Mouse (Mus musculus) kidney, adult 2 months (tissue): ENCODE measurements around the gene Gm20792. TPM values are rescaled to one million over a fixed set of nuclear protein-coding genes. Genes with fewer than 3 reads are reported as not detected.
"Not testable (repeated sequence)": the region's sequence is repeated elsewhere in the genome, so short reads cannot be mapped to it uniquely, and the experiment has no call there.

Source experiments
- DNase-seq: peaks from one replicate; pipeline ENCODE4 v3.0.0; 2021
- H3K27ac ChIP-seq: fragments of 200-500 bp; 2 replicates; pipeline ENCODE4 v1.5.1; 2012; ENCODE audit warnings: low read depth, low read length, control low read depth, inconsistent platforms; ENCODE audit not compliant: insufficient read depth
- H3K27me3 ChIP-seq: fragments of 200-500 bp; replicated peaks from 2 replicates; pipeline ENCODE4 v1.6.1; 2012; ENCODE audit warnings: mild to moderate bottlenecking, moderate library complexity, low read length, inconsistent platforms; ENCODE audit not compliant: control insufficient read depth, insufficient read depth
- H3K36me3 ChIP-seq: fragments of 200-500 bp; 2 replicates; pipeline ENCODE4 v1.6.1; 2012; ENCODE audit warnings: mild to moderate bottlenecking, moderate library complexity, low read length, inconsistent platforms; ENCODE audit not compliant: control insufficient read depth, insufficient read depth
- H3K4me1 ChIP-seq: fragments of 200-500 bp; 2 replicates; pipeline ENCODE4 v1.6.1; 2011; ENCODE audit warnings: low read length; ENCODE audit not compliant: control insufficient read depth, insufficient read depth
- H3K4me3 ChIP-seq: fragments of 200-500 bp; 2 replicates; pipeline ENCODE4 v1.5.1; 2011; ENCODE audit warnings: mild to moderate bottlenecking, low read depth, low read length, control low read depth; ENCODE audit not compliant: insufficient read depth
- WGBS: fragments of 180-500 bp; shearing (Covaris S2); methylation state at CpG from one replicate; pipeline ENCODE4 v1.1.7; 2018; 5-methylcytosine and 5-hydroxymethylcytosine counted together
- polyA plus RNA-seq: library from polyadenylated mRNA; depleted of rRNA; stranded (reverse); fragments of >200 nt; gene quantifications from 2 replicates; pipeline ENCODE4 v1.2.3, GENCODE M21; 2012; rRNA removed

Gm20792 gene
- polyA plus RNA-seq, result not detected in 2 replicates

GRCm38 (mm10) chrY:48311555-48311954 lies at the start of gene Gm20792:
Gene Gm20792 (plus strand): TSS chrY:48311855.
- not testable (repeated sequence) for H3K4me3 ChIP-seq, DNase-seq, H3K4me1 ChIP-seq, H3K27me3 ChIP-seq, H3K27ac ChIP-seq, H3K36me3 ChIP-seq
- no CpG with 5 or more reads among the region's 8 CpGs for WGBS
